Mouse (Mus musculus) forebrain, embryonic 10.5 days (tissue): ENCODE results near the gene Wdr78. TPM values are rescaled to one million over a fixed set of nuclear protein-coding genes. Genes with fewer than 3 reads are reported as not detected.
A peak's percentile ranks its signal among the peaks of the same experiment; 100 is the strongest.

Experiments
- DNase-seq: peaks from one replicate; pipeline ENCODE4 v3.0.0-alpha.2; 2017; ENCODE audit warnings: low spot score; ENCODE audit errors: extremely low spot score
- H3K27ac ChIP-seq: fragments of 300-500 bp; sonication (generic); 2 replicates; pipeline ENCODE4 v1.5.1; 2016; ENCODE audit warnings: mild to moderate bottlenecking
- H3K27me3 ChIP-seq: fragments of 300-500 bp; sonication (generic); 2 replicates; pipeline ENCODE4 v1.6.1; 2016; ENCODE audit warnings: mild to moderate bottlenecking; ENCODE audit not compliant: poor library complexity, severe bottlenecking
- H3K36me3 ChIP-seq: fragments of 300-500 bp; sonication (generic); replicated peaks from 2 replicates; pipeline ENCODE4 v1.6.1; 2016; ENCODE audit warnings: mild to moderate bottlenecking, moderate library complexity
- H3K4me1 ChIP-seq: fragments of 300-500 bp; sonication (generic); 2 replicates; pipeline ENCODE4 v1.6.1; 2016
- H3K4me3 ChIP-seq: fragments of 300-500 bp; sonication (generic); 2 replicates; pipeline ENCODE4 v1.5.1; 2016; ENCODE audit warnings: mild to moderate bottlenecking, moderate library complexity
- H3K9me3 ChIP-seq: fragments of 300-500 bp; sonication (generic); 2 replicates; pipeline ENCODE4 v1.6.1; 2016; ENCODE audit warnings: mild to moderate bottlenecking, moderate library complexity
- WGBS: fragments of 180-500 bp; shearing (Covaris S2); methylation state at CpG from one replicate; pipeline ENCODE4 v1.1.7; 2016; 5-methylcytosine and 5-hydroxymethylcytosine counted together
- polyA plus RNA-seq: library from polyadenylated mRNA; unstranded; fragments of >200 nt; fragmentation: Nextera tagmentation; extraction: Ambion mirVana; gene quantifications from 2 replicates; pipeline ENCODE4 v1.2.1, GENCODE M21; 2016

Gene Wdr78
- polyA plus RNA-seq, 1 experiment from 2014 or later: 4.8 TPM

DNA sequence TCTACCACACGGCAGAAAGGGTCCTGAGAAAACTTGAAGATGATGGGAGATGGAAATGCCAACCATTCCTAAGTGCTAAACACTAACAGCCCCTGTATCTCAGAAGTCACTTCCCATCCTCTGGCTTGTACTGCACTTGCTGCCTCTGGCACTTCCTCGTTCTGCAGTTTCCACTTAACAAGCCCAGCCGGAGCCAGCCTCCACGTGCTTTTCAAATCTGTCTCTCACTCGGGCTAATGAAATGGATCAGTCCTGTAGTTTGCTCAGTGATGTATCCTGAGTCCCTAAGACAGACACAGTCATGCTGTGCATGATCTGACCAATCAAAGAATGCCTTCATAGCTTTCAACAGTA is 74.5 kb downstream of the Wdr78 start:
- no peaks in the 10 kb centered on the region for H3K27me3 ChIP-seq
- 75% methylated on average over 5 of the region's 5 CpGs for WGBS
- H3K4me3 ChIP-seq: no peak overlapping the region
- H3K9me3 ChIP-seq: no peaks in the 10 kb centered on the region
- DNase-seq: no peak
- no peaks in the 10 kb centered on the region for H3K4me1 ChIP-seq
- H3K36me3 ChIP-seq: peaks cover 18% of the 10 kb centered on the region
- H3K27ac ChIP-seq: no peak overlapping the region

DNA sequence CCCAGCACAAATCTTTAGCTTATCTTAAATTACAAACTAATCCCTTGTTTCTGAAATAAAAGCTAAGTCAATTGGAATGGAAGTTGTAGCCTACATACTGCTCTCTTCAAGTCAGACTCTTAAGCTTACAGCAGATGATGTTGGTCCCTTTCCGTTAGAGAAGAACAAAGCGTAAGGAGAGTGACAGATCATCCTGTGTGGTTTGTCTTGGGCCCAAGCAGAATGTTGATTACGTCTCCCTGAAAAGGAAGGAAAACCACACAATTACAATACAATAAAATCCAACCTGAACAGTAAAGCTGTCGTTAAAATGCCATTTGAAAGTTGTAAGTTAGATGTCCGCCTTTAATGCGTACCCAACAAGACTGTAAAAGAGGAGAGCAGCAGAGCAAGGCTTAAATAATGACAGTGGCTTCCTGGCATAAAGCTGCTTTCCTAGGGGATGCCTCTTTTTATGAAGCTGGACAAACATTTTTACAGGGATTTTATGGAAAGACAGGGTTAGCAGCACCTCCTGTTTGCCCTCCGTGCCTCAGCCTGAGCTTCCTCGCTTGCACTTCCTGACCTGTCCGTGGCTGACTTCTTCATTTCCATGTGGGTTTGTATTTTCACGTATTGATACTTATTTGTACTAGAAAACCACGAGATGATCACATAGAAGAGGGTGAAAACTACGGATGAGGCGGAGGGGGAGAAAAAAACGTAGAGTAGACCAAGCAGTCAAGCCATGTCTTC is 75.1 kb downstream of the Wdr78 start:
- 90% methylated on average over 14 of the region's 14 CpGs for WGBS
- H3K36me3 ChIP-seq: peaks cover 18% of the 10 kb centered on the region
- H3K4me3 ChIP-seq: no peak overlapping the region
- no peaks in the 10 kb centered on the region for H3K9me3 ChIP-seq
- DNase-seq: no peak
- no peaks in the 10 kb centered on the region for H3K27me3 ChIP-seq
- no peaks in the 10 kb centered on the region for H3K4me1 ChIP-seq
- no peak overlapping the region for H3K27ac ChIP-seq

DNA sequence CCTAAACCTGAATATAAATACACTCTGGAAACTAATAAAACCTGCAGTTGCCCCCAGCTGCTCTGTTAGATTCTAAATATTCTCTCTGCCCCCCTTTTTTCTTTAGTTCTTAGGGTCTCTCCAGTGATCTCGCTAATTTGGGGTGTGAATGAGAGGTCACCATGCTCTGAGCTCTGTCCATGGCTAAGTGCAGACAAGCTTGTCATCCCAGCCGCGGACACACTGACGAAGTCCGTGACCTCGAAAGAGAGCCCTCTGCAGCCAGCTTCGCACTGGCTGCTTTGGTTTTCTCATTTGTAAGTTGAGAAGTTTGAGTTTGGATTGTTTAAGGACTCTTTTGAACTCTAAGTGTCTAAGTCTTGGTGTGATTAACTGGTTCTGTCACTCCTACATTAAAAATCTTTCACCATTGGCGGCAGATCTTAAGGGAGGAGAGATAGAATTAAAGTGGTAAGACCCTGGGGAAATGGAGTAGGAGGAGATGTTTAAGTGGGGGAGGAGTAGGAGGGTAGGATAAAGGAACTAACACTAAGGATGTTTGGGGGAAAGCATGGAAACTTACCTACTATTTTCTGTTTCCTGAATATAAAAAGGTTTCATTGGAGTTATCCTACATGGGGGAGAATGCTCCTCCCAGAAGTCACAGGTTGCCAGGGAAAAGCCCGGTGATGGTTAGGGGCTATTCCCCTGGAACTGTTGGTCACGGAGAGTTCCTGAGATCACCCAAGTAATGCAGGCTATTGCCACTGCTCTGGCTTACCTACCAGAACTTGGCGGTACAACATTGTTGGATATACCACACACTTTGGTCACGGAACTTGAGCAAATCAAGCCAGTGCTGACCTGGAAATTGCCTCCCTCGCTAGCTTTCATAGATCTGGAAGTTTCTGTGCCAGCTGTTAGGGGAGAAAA is 85.9 kb downstream of the Wdr78 start:
- H3K4me1 ChIP-seq: 0 out of 2 replicates have a peak, but pooled peaks cover 3% of the 10 kb centered on the region
- DNase-seq: no peak
- no peaks in the 10 kb centered on the region for H3K9me3 ChIP-seq
- WGBS: 82% methylated on average over 13 of the region's 13 CpGs
- no peaks in the 10 kb centered on the region for H3K27me3 ChIP-seq
- no peak overlapping the region for H3K27ac ChIP-seq
- H3K36me3 ChIP-seq: no peaks in the 10 kb centered on the region
- H3K4me3 ChIP-seq: no peak overlapping the region

DNA sequence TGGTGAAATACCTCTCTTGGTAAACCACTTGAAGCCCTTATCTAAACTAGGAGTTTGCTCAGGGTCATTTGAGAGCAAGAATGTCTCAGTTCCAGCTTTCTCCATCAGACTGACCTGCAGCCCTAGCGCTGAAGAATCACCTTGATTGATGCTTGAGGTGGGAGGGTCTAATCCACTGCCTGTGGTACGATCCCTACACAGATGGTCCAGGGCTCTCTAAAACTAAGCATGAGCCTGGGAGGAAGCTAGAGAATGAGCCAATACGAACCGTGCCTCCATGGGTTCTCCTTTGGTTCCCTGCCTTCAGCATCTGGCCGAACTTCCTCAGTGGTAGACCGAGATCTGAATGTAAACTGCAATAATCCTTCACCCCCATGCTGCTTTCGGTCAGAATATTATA is 86.6 kb downstream of the Wdr78 start:
- H3K27ac ChIP-seq: no peak overlapping the region
- no peaks in the 10 kb centered on the region for H3K9me3 ChIP-seq
- no peaks in the 10 kb centered on the region for H3K27me3 ChIP-seq
- no peak for DNase-seq
- H3K4me3 ChIP-seq: no peak overlapping the region
- H3K36me3 ChIP-seq: no peaks in the 10 kb centered on the region
- WGBS: 90% methylated on average over 7 of the region's 7 CpGs
- H3K4me1 ChIP-seq: 0 out of 2 replicates have a peak, but pooled peaks cover 3% of the 10 kb centered on the region

DNA sequence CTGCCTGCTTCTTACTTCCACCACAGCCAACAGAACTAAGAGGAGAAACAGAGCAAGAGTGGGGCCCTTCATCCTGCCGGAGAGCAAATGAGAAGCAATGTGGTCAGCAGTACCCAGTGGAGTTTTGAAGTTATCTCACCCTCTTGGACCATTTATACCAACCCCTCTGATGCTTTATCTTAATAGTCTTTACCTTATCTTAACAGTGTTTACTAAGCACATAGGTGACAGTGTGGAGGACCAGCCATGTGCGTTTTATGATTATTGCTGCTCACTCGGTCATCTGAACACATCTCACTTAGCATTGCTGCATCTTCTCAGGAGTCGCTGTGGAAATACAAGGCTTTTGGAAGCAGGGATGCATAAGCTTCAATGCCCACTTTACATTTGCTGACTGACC is 87.7 kb downstream of the Wdr78 start, which contains the start of gene Insl5:
Insl5 (minus strand) TSS at position 222 of the 400 bp plus-strand sequence.
- DNase-seq: no peak
- WGBS: 96% methylated on average over 4 of the region's 4 CpGs
- no peaks in the 10 kb centered on the region for H3K27me3 ChIP-seq
- H3K4me3 ChIP-seq: no peak within 1 kb of the TSS
- H3K36me3 ChIP-seq: no peaks in the 10 kb centered on the region
- 0 out of 2 replicates have a peak, but pooled peaks cover 3% of the 10 kb centered on the region for H3K4me1 ChIP-seq
- H3K9me3 ChIP-seq: no peaks in the 10 kb centered on the region
- no peak within 1 kb of the TSS for H3K27ac ChIP-seq

DNA sequence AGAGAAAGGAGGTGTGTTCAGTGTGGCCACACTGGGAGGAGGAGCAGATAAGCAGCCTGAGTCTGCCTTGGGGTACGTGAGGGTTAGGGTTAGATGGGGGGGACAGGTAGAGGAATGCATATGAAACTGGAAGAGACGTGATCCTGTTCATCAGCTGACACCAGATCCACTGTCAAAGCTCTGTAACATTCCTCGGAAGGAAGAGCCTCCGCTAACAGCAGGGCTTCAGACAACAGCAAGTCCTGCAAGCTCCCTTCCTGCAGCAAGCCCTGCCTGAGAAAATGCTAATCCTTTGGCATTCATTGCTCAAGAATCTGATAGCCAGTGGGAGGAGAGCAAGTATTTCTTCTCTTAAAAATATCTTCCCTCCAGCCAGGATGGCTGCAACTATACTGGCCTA is 100.9 kb downstream of the Wdr78 start:
- Histone ChIP-seq H3K9me3 (no peaks in the 10 kb centered on the region), H3K4me3 (peak overlapping the region; percentile 8; the same call in 1 of the 2 replicates), H3K4me1 (peaks cover 27% of the 10 kb centered on the region), H3K27me3 (no peaks in the 10 kb centered on the region), H3K36me3 (no peaks in the 10 kb centered on the region), H3K27ac (peak overlapping the region; percentile 30; the same call in 1 of the 2 replicates)
- 4% methylated on average over 4 of the region's 4 CpGs for WGBS
- DNase-seq: no peak

DNA sequence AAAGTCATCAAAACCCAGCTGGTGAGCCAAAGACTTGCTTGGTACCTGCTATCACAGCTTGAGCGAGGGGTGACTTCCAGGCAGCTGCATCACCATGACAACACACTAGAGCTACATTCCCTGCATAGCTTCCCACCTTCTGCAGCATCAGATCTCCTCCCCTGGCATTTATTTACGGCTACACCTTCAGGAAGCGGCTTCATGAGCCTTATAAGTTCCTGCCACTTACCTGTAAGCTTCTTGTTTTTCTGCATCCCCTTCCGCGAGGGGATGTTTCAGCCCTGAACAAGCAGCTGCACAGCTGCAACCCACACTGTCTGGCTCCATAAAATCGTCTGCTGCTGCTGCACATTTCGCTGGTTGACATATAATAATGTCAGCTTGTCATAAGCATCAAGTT is 102.5 kb downstream of the Wdr78 start:
- H3K9me3 ChIP-seq: no peaks in the 10 kb centered on the region
- no peaks in the 10 kb centered on the region for H3K27me3 ChIP-seq
- H3K27ac ChIP-seq: no peak overlapping the region
- no peak overlapping the region for H3K4me3 ChIP-seq
- peaks cover 32% of the 10 kb centered on the region for H3K4me1 ChIP-seq
- H3K36me3 ChIP-seq: no peaks in the 10 kb centered on the region
- 46% methylated on average over 7 of the region's 7 CpGs for WGBS
- DNase-seq: no peak

DNA sequence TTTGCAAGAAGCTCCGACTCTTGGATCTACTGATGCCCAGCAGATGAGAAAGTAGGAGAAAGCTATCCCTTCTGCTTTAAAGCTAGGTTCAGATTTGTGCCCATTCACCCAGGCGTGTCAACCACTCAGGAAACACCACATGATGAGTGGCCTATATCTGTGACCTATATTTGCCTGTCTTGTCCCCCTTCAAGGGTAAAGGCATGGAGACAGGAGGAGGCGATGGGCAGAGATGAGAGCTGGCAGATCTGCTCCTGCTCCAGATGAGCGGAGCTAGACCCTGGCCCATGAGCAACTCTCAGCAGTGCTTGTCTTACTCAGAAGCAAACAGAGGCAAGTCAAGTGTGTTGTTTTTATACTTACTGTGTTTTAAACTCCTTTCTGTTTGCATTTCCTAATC is 103.6 kb downstream of the Wdr78 start:
- Histone ChIP-seq H3K27me3 (no peaks in the 10 kb centered on the region), H3K36me3 (no peaks in the 10 kb centered on the region), H3K27ac (no peak overlapping the region), H3K4me3 (no peak overlapping the region), H3K4me1 (peaks cover 43% of the 10 kb centered on the region), H3K9me3 (no peaks in the 10 kb centered on the region)
- DNase-seq: no peak
- 90% methylated on average over 4 of the region's 4 CpGs for WGBS

DNA sequence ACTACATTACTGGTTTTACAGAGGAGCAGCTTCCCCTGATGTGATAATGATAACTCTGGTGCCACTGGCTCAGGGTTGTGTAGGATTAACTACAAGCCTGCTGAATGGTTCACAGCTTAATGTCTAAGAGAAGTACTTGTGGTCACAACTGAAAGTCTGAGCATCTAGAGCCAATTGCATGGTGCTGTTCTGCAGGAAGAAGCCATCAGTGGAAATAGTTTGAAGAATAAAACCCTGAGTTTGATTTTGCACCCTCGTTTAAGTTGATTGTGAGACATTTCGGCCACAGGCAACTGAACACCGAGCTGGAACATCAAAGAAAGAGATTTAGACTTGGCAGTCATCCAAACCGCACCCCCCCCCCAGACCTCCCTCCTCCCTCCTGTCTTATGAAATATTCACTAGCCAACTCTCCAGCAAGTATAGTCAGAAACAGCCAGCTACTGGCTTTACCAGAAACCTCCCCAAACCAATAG is 107.4 kb downstream of the Wdr78 start:
- DNase-seq: no peak
- H3K27ac ChIP-seq: no peak overlapping the region

DNA sequence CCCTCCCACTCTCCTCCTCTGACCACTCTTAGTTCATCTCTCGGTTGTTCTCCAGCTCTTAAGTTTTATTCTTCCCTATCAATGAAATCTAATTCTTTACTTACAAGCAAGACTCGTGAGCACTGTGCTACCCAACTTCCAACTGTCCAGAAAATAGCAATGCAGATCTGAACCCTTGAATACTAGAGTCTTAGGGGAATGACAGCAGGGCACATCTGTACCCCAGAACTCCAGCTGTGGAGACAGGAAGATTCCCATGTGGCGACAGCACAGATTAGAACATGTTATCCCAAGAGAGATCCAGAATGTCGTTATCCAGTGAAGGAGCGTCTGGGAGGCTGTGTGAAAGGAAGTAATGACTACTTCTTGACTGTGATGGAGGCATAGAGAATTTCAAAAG is 108.1 kb downstream of the Wdr78 start:
- WGBS: 83% methylated on average over 5 of the region's 5 CpGs
- H3K4me3 ChIP-seq: no peak overlapping the region
- H3K4me1 ChIP-seq: peaks cover 16% of the 10 kb centered on the region
- H3K27ac ChIP-seq: peak overlapping the region; percentile 74
- no peaks in the 10 kb centered on the region for H3K27me3 ChIP-seq
- no peaks in the 10 kb centered on the region for H3K36me3 ChIP-seq
- DNase-seq: no peak
- H3K9me3 ChIP-seq: no peaks in the 10 kb centered on the region

More for the DNA sequence above, 107.4 kb downstream of the Wdr78 start:
- H3K4me3 ChIP-seq: no peak overlapping the region
- H3K4me1 ChIP-seq: peaks cover 21% of the 10 kb centered on the region
- 61% methylated on average over 4 of the region's 4 CpGs for WGBS
- H3K36me3 ChIP-seq: no peaks in the 10 kb centered on the region
- no peaks in the 10 kb centered on the region for H3K9me3 ChIP-seq
- no peaks in the 10 kb centered on the region for H3K27me3 ChIP-seq

DNA sequence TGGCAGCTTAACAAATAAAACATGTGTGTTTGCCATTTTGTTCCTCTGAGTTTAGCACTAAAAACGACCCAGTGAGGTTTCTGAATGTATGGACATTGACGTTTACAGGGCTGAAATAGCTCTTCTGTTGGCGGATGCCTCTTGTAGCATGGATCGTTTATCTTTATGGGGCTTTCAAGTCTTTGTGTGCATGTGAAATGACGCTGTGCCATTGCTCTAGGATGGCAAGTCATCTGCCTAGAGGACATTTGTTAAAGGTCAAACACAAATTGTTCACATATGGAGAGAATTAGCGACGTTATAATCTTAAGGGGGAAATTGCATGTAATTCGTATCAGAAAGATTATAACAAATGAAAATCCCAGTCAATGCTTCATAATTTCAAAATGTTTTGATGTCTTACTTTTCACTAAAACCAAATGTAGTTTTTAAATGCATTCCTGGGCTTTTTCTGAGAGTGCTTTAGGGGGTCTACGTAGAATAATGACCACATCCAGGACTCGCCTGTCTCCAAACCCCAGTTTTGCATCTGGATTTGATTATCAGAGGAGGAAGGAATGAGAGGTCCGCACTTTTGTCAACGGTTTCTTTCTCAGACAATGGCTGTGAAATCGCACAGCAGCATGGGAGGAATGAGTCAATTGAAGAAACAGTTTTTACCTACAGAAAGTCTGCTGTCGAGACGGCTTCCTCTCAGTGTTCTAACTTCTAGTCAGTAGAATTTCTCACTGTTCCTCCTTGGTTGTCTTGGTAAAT is 109.0 kb downstream of the Wdr78 start:
- Histone ChIP-seq H3K9me3 (no peaks in the 10 kb centered on the region), H3K36me3 (no peaks in the 10 kb centered on the region), H3K27me3 (no peaks in the 10 kb centered on the region), H3K4me1 (peaks cover 16% of the 10 kb centered on the region), H3K27ac (peak overlapping the region; percentile 74), H3K4me3 (no peak overlapping the region)
- no peak for DNase-seq
- 67% methylated on average over 15 of the region's 15 CpGs for WGBS

DNA sequence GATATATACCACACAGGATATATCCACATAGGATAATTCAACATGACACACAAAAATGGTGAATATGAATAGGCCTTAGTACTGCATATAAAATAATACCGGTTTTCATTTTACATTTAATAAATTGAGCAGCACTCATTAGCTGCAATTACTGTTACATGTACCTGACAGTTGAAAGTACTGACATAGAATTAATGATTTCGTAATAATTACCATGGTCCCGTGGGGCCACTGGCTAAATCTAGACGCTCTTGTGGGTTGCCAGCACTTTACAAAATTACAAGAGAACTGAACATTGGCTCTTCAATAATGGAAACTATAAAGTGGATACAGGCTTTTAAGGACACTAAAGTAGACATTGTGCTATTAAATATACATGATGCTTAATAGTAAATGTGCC is 109.7 kb downstream of the Wdr78 start:
- peaks cover 16% of the 10 kb centered on the region for H3K4me1 ChIP-seq
- WGBS: 93% methylated on average over 4 of the region's 4 CpGs
- H3K27ac ChIP-seq: no peak overlapping the region
- no peaks in the 10 kb centered on the region for H3K27me3 ChIP-seq
- DNase-seq: no peak
- H3K4me3 ChIP-seq: no peak overlapping the region
- H3K36me3 ChIP-seq: no peaks in the 10 kb centered on the region
- no peaks in the 10 kb centered on the region for H3K9me3 ChIP-seq
